Mouse (Mus musculus): ENCODE measurements around the gene Dnttip1. TPM values are rescaled to one million over a fixed set of nuclear protein-coding genes. Genes with fewer than 3 reads are reported as not detected.
"Not testable (repeated sequence)": the region's sequence is repeated elsewhere in the genome, so short reads cannot be mapped to it uniquely, and the experiment has no call there.

Gene Dnttip1
- polyA plus RNA-seq, 1 experiment from 2014 or later: 74.7 TPM

GRCm38 (mm10) chr2:164793772-164794171, 48.0 kb downstream of the Dnttip1 start:
- DNase-seq: peak; percentile 29

DNA sequence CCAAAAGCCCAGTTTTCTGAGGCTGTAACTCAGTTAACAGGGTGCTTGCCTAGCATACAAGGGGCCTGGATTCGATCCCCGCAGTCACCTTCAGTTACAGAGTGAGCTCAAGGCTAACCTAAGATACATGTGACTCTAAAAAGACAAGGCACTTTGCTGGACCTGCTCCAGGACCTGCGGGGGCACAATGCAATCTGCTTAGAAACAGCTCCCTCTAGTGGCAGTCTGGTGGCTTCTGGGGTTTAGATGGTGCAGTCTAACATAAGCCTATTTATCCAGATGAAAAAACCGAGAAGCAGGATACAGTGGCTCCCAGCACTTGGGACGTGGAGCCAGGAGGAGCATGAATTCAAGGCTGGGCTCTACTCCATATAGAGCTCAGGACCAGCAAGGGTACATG, 48.5 kb downstream of the Dnttip1 start:
- WGBS: 27% methylated on average over 5 of the region's 5 CpGs
- ATAC-seq (ENCODE audit: insufficient read depth): peak; percentile 56; the same call in 1 of the 2 replicates
- Histone ChIP-seq H3K4me1 (ENCODE audit: insufficient read depth) (no peaks in the 10 kb centered on the region), H3K9ac (no peak overlapping the region), H3K27me3 (ENCODE audit: insufficient read depth, low read length) (no peaks in the 10 kb centered on the region), H3K4me3 (ENCODE audit: low read depth, low read length) (no peak overlapping the region), H3K27ac (ENCODE audit: low read depth) (no peak overlapping the region), H3K9me3 (ENCODE audit: low read depth, low read length) (no peaks in the 10 kb centered on the region), H3K36me3 (ENCODE audit: insufficient read depth) (peaks cover 79% of the 10 kb centered on the region), H3K4me2 (no peak overlapping the region)
- TF ChIP-seq CTCF (IDR thresholded peaks at IDR 0.05; ENCODE audit: low read depth): peak; percentile 88
- DNase-seq: peak; percentile 96

More at GRCm38 (mm10) chr2:164793772-164794171, 48.0 kb downstream of the Dnttip1 start:
- Histone ChIP-seq H3K36me3 (ENCODE audit: insufficient read depth) (peaks cover 80% of the 10 kb centered on the region), H3K4me2 (no peak overlapping the region), H3K9ac (no peak overlapping the region), H3K9me3 (ENCODE audit: low read depth, low read length) (no peaks in the 10 kb centered on the region), H3K4me3 (ENCODE audit: low read depth, low read length) (no peak overlapping the region), H3K27me3 (ENCODE audit: insufficient read depth, low read length) (no peaks in the 10 kb centered on the region), H3K4me1 (ENCODE audit: insufficient read depth) (no peaks in the 10 kb centered on the region), H3K27ac (ENCODE audit: low read depth) (no peak overlapping the region)
- WGBS: 92% methylated on average over 2 of the region's 2 CpGs
- ATAC-seq (ENCODE audit: insufficient read depth): 0 out of 2 replicates have a peak, but pooled peaks have one; percentile 15
- TF ChIP-seq CTCF (IDR thresholded peaks at IDR 0.05; ENCODE audit: low read depth): no peak; the same call in 1 of the 2 replicates

- peaks cover 81% of the 10 kb centered on the region for H3K36me3 ChIP-seq (ENCODE audit: insufficient read depth)
These were observed 50.1 kb downstream of the Dnttip1 start for GRCm38 (mm10) chr2:164795868-164796267.

GRCm38 (mm10) chr2:164798554-164798953, 52.8 kb downstream of the Dnttip1 start:
- not testable (repeated sequence) for H3K4me2 ChIP-seq; H3K27ac ChIP-seq (ENCODE audit: low read depth); H3K9ac ChIP-seq; H3K4me1 ChIP-seq (ENCODE audit: insufficient read depth); ATAC-seq (ENCODE audit: insufficient read depth); H3K27me3 ChIP-seq (ENCODE audit: insufficient read depth, low read length); H3K4me3 ChIP-seq (ENCODE audit: low read depth, low read length); H3K9me3 ChIP-seq (ENCODE audit: low read depth, low read length)
- peak; percentile 38 for DNase-seq
- peak; percentile 35 for TF ChIP-seq CTCF (IDR thresholded peaks at IDR 0.05; ENCODE audit: low read depth)
- H3K36me3 ChIP-seq (ENCODE audit: insufficient read depth): peaks cover 61% of the 10 kb centered on the region
- WGBS: 80% methylated on average over 6 of the region's 6 CpGs

More at GRCm38 (mm10) chr2:164795868-164796267, 50.1 kb downstream of the Dnttip1 start:
- no peak for TF ChIP-seq CTCF (IDR thresholded peaks at IDR 0.05; ENCODE audit: low read depth)
- H3K4me2 ChIP-seq: no peak overlapping the region
- DNase-seq (no peak), ATAC-seq (ENCODE audit: insufficient read depth) (no peak)
- H3K27ac ChIP-seq (ENCODE audit: low read depth): no peak overlapping the region
- no peaks in the 10 kb centered on the region for H3K9me3 ChIP-seq (ENCODE audit: low read depth, low read length)
- no peaks in the 10 kb centered on the region for H3K4me1 ChIP-seq (ENCODE audit: insufficient read depth)
- H3K9ac ChIP-seq: no peak overlapping the region
- H3K27me3 ChIP-seq (ENCODE audit: insufficient read depth, low read length): no peaks in the 10 kb centered on the region
- no peak overlapping the region for H3K4me3 ChIP-seq (ENCODE audit: low read depth, low read length)
- 74% methylated on average over 4 of the region's 4 CpGs for WGBS

DNA sequence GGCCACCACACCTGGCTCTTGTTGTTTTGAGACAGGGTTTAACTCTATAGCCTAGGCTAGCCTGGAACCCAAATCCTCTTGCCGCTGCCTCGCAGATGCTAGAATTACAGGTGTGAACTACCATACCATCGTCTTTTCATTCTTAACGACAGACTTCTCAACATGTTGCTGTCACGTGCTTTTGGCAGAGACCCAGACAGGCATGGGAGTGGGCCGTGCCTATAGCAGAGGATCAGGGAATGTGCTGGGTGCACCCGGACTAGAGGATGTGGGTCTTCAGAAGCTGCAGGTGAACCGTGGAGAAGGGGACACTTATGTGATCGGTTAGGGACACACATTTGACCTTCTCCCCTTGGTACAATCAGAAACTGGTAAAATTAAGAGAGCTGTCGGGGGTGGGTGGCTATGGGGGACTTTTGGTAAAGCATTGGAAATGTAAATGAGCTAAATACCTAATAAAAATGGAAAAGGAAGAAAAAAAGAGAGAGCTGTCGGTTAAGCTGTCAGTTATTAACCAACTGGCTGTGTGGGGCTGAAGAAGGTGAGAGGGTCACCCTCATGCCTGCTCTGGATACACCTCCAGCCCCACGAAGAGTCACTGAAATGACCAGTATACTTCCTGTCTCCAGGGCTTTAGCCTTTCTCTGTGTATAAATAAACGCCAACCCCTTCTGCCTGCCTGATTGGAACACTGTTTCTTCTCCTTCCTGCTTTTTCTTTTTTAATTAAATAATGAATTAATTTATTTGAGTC, 54.6 kb downstream of the Dnttip1 start:
- ATAC-seq (ENCODE audit: insufficient read depth) (no peak), DNase-seq (no peak)
- no peak overlapping the region for H3K4me2 ChIP-seq
- H3K27ac ChIP-seq (ENCODE audit: low read depth): no peak overlapping the region
- H3K4me3 ChIP-seq (ENCODE audit: low read depth, low read length): no peak overlapping the region
- no peak for TF ChIP-seq CTCF (IDR thresholded peaks at IDR 0.05; ENCODE audit: low read depth)
- peaks cover 48% of the 10 kb centered on the region for H3K36me3 ChIP-seq (ENCODE audit: insufficient read depth)
- peaks cover 5% of the 10 kb centered on the region for H3K4me1 ChIP-seq (ENCODE audit: insufficient read depth)
- H3K9ac ChIP-seq: no peak overlapping the region
- no peaks in the 10 kb centered on the region for H3K27me3 ChIP-seq (ENCODE audit: insufficient read depth, low read length)
- no peaks in the 10 kb centered on the region for H3K9me3 ChIP-seq (ENCODE audit: low read depth, low read length)
- 87% methylated on average over 13 of the region's 13 CpGs for WGBS

DNA sequence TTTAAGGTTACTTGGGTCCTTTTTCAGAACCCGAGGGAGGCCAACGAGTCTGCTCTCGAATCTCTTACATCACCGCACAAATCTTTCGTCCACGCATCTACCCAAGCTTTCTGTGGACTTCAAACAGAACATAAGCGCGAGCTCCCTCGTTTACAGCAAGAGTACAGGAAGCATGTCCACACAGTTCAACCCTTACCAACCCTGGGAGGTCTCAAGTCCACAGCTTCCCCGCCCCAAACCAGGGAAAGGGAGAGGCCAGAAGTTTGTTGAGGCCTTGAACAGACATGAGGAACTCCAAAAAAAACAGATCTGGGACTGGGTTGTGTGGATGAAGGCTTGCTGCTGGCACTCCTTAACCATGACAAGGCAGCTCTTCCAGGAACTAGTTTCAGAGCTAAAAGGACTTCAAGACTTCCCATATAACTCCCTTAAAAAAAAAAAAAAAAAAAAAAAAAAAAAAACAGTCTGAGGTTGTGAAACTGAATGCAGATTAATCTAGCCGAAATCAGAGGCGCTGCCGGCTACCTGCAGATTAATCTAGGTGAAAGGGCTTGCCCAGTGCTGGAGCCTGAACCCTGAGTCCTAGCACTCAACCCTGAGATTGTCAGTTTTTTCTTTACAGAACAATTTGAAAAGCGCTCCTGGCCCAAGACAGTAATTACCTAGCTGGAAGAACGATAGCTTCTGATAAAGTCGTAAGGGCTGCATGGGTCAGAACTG, 57.6 kb downstream of the Dnttip1 start:
- Histone ChIP-seq H3K4me1 (ENCODE audit: insufficient read depth) (peaks cover 5% of the 10 kb centered on the region), H3K36me3 (ENCODE audit: insufficient read depth) (peaks cover 20% of the 10 kb centered on the region), H3K4me2 (peak overlapping the region; percentile 88), H3K27ac (ENCODE audit: low read depth) (no peak overlapping the region), H3K9ac (peak overlapping the region; percentile 81), H3K27me3 (ENCODE audit: insufficient read depth, low read length) (no peaks in the 10 kb centered on the region), H3K4me3 (ENCODE audit: low read depth, low read length) (peak overlapping the region; percentile 81), H3K9me3 (ENCODE audit: low read depth, low read length) (no peaks in the 10 kb centered on the region)
- TF ChIP-seq CTCF (IDR thresholded peaks at IDR 0.05; ENCODE audit: low read depth): no peak
- ATAC-seq (ENCODE audit: insufficient read depth) (no peak), DNase-seq (no peak)
- whole genome bisulfite sequencing: 88% methylated on average over 16 of the region's 16 CpGs

DNA sequence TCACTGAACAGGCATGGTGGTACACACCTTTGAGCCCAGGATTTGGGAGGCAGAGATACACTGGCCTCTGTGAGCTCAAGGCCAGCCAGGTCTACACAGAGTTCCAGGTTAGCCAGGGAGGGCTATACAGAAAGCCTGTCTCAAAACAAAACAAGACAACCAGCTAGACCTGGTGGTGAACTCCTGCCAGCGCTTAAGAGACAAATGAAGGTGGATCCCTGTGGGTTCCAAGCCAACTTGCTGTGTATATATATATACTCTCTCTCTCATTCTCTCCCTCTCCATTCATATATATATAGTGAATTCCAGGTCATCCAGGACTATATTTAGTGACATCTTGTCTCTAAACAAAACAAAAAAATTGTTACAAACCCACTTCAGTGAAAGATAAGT, 58.1 kb downstream of the Dnttip1 start:
- 50% methylated on average over 1 of the region's 1 CpGs for WGBS
- Histone ChIP-seq H3K9ac (peak overlapping the region; percentile 81), H3K4me2 (peak overlapping the region; percentile 88), H3K36me3 (ENCODE audit: insufficient read depth) (peaks cover 22% of the 10 kb centered on the region; the same call in 1 of the 2 replicates), H3K9me3 (ENCODE audit: low read depth, low read length) (no peaks in the 10 kb centered on the region), H3K4me1 (ENCODE audit: insufficient read depth) (peaks cover 5% of the 10 kb centered on the region), H3K4me3 (ENCODE audit: low read depth, low read length) (peak overlapping the region; percentile 81), H3K27me3 (ENCODE audit: insufficient read depth, low read length) (no peaks in the 10 kb centered on the region), H3K27ac (ENCODE audit: low read depth) (no peak overlapping the region)
- no peak for TF ChIP-seq CTCF (IDR thresholded peaks at IDR 0.05; ENCODE audit: low read depth)
- ATAC-seq (ENCODE audit: insufficient read depth) (no peak), DNase-seq (no peak)

Measured in lung, embryonic 14.5 days (tissue).